26 mouse cellular contexts compared by ENCODE assay signal in the genomic region with DNA sequence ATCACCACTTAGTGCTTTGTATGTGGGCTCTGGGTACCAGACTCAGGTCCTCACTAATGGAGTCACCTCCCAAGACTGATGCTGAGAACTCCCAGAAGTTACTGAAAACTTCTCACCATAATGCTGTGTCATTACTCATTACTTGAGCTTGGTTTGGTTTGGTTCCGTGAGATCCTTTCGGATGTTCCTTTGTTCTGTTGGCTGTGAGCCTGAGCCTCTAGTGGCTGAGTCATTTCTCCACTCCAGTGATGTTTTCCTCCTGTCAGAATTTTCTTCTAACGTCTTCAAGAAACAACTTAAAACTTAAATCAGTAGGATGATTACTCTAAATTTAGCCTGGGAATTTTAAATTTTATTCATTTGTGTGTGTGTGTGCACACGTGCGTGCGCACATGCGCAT.
"Had no signal": no experiment of that assay in that cellular context is flagged by ENCODE, and none has a peak within 500 bp of the region (broad histone marks: within the 10 kb centered on the region; RNA-seq: fewer than 3 reads in every experiment).

No protein-coding gene starts in this region.

- ATAC-seq: hindbrain, embryonic 16.5 days; inflammation-experienced regulatory T-cells, adult 6 months; intestine, embryonic 15.5 days; intestine, postnatal 0 days; liver, embryonic 12.5 days had no signal

- H3K27ac ChIP-seq: heart, embryonic 10.5 days; hindbrain, embryonic 10.5 days; hindbrain, embryonic 12.5 days; hindbrain, embryonic 14.5 days; intestine, embryonic 15.5 days; layer of hippocampus, adult 2 months; left cerebral cortex, adult 2 months; limb, embryonic 13.5 days; limb, embryonic 15.5 days; liver, embryonic 12.5 days; liver, embryonic 14.5 days had no signal

- H3K9ac ChIP-seq: heart, embryonic 12.5 days; hindbrain, embryonic 12.5 days; hindbrain, embryonic 14.5 days; intestine, embryonic 15.5 days; limb, embryonic 13.5 days; limb, embryonic 15.5 days; liver, embryonic 12.5 days; liver, embryonic 14.5 days had no signal

- H3K36me3 ChIP-seq: heart, embryonic 10.5 days; heart, embryonic 12.5 days; hindbrain, embryonic 10.5 days; hindbrain, embryonic 12.5 days; intestine, embryonic 15.5 days; limb, embryonic 13.5 days; limb, embryonic 15.5 days; liver, embryonic 12.5 days had no signal

- DNase-seq: gastrocnemius, postnatal 14 days; gastrocnemius, postnatal 36 days; heart, adult 11 months; heart, postnatal 10 days; heart, postnatal 4 days; kidney, adult 18-20 months; kidney, adult 8-10 months; kidney, postnatal 10 days; kidney, postnatal 25 days; kidney, postnatal 4 days; left cerebral cortex, postnatal 4 days had no signal

- H3K27me3 ChIP-seq: heart, embryonic 12.5 days; hindbrain, embryonic 12.5 days; intestine, embryonic 15.5 days; limb, embryonic 13.5 days; limb, embryonic 15.5 days; liver, embryonic 12.5 days had no signal

- H3K4me3 ChIP-seq: heart, embryonic 10.5 days; heart, embryonic 12.5 days; hindbrain, embryonic 10.5 days; hindbrain, embryonic 12.5 days; intestine, embryonic 15.5 days; layer of hippocampus, adult 2 months; left cerebral cortex, adult 2 months; limb, embryonic 13.5 days; limb, embryonic 15.5 days; liver, embryonic 12.5 days had no signal

- H3K4me1 ChIP-seq: heart, embryonic 10.5 days; heart, embryonic 12.5 days; hindbrain, embryonic 10.5 days; hindbrain, embryonic 12.5 days; intestine, embryonic 15.5 days; limb, embryonic 13.5 days; limb, embryonic 15.5 days; liver, embryonic 12.5 days had no signal
